Mouse (Mus musculus) limb, embryonic 13.5 days (tissue): ENCODE measurements around the gene 4931422A03Rik. TPM values are rescaled to one million over a fixed set of nuclear protein-coding genes. Genes with fewer than 3 reads are reported as not detected.

Experiments
- ATAC-seq: fragments of 200-750 bp; cut with Nextera tagmentation; 2 replicates; pipeline ENCODE4 v1.8.0; 2017; ENCODE audit warnings: low read depth, moderate number of reproducible peaks, moderate TSS enrichment; ENCODE audit not compliant: low FRiP score
- H3K27ac ChIP-seq: fragments of 300-500 bp; sonication (generic); 2 replicates; pipeline ENCODE4 v1.5.1; 2015; ENCODE audit warnings: inconsistent platforms, mild to moderate bottlenecking, moderate library complexity
- H3K27me3 ChIP-seq: fragments of 300-500 bp; sonication (generic); 2 replicates; pipeline ENCODE4 v1.6.1; 2015; ENCODE audit warnings: mild to moderate bottlenecking, inconsistent platforms
- H3K36me3 ChIP-seq: fragments of 300-500 bp; sonication (generic); 2 replicates; pipeline ENCODE4 v1.6.1; 2015; ENCODE audit warnings: inconsistent platforms, mild to moderate bottlenecking, moderate library complexity
- H3K4me1 ChIP-seq: fragments of 300-500 bp; sonication (generic); 2 replicates; pipeline ENCODE4 v1.6.1; 2015; ENCODE audit warnings: inconsistent platforms
- H3K4me2 ChIP-seq: fragments of 300-500 bp; sonication (generic); replicated peaks from 2 replicates; pipeline ENCODE4 v1.6.1; 2015; ENCODE audit warnings: inconsistent platforms, mild to moderate bottlenecking, moderate library complexity
- H3K4me3 ChIP-seq: fragments of 300-500 bp; sonication (generic); 2 replicates; pipeline ENCODE4 v1.5.1; 2015; ENCODE audit warnings: moderate library complexity, mild to moderate bottlenecking, inconsistent platforms
- H3K9ac ChIP-seq: fragments of 300-500 bp; sonication (generic); 2 replicates; pipeline ENCODE4 v1.6.1; 2015; ENCODE audit warnings: mild to moderate bottlenecking, inconsistent platforms
- H3K9me3 ChIP-seq: fragments of 300-500 bp; sonication (generic); 2 replicates; pipeline ENCODE4 v1.6.1; 2016; ENCODE audit warnings: inconsistent platforms
- WGBS: fragments of 180-500 bp; shearing (Covaris S2); methylation state at CpG from one replicate; pipeline ENCODE4 v1.1.7; 2015; 5-methylcytosine and 5-hydroxymethylcytosine counted together
- polyA plus RNA-seq: library from polyadenylated mRNA; unstranded; fragments of >200 nt; fragmentation: Nextera tagmentation; extraction: Ambion mirVana; gene quantifications from 2 replicates; pipeline ENCODE4 v1.2.1, GENCODE M21; 2015

Gene 4931422A03Rik
- polyA plus RNA-seq, 1 experiment from 2014 or later: 2.9 TPM

GRCm38 (mm10) chr2:104043624-104044478 is 15.7 kb upstream of the 4931422A03Rik start:
- Histone ChIP-seq H3K4me2 (no peak overlapping the region), H3K9ac (no peak overlapping the region), H3K4me1 (no peaks in the 10 kb centered on the region), H3K27ac (no peak overlapping the region), H3K4me3 (no peak overlapping the region), H3K36me3 (peaks cover 43% of the 10 kb centered on the region), H3K9me3 (no peaks in the 10 kb centered on the region), H3K27me3 (no peaks in the 10 kb centered on the region)
- WGBS: 48% methylated on average over 5 of the region's 5 CpGs
- ATAC-seq: no peak

- no peak overlapping the region for H3K27ac ChIP-seq
- H3K9me3 ChIP-seq: no peaks in the 10 kb centered on the region
- WGBS: 95% methylated on average over 15 of the region's 15 CpGs
- no peak overlapping the region for H3K9ac ChIP-seq
- H3K27me3 ChIP-seq: no peaks in the 10 kb centered on the region
- H3K4me3 ChIP-seq: no peak overlapping the region
- no peaks in the 10 kb centered on the region for H3K4me1 ChIP-seq
- H3K36me3 ChIP-seq: peaks cover 42% of the 10 kb centered on the region
- no peak overlapping the region for H3K4me2 ChIP-seq
- no peak for ATAC-seq
Measured at GRCm38 (mm10) chr2:104042766-104043165, 14.6 kb upstream of the 4931422A03Rik start.

- Histone ChIP-seq H3K9ac (no peak overlapping the region), H3K9me3 (no peaks in the 10 kb centered on the region), H3K27me3 (no peaks in the 10 kb centered on the region), H3K27ac (no peak overlapping the region), H3K36me3 (peaks cover 46% of the 10 kb centered on the region), H3K4me1 (no peaks in the 10 kb centered on the region), H3K4me2 (no peak overlapping the region), H3K4me3 (no peak overlapping the region)
- 82% methylated on average over 5 of the region's 5 CpGs for WGBS
- ATAC-seq: no peak
Measured at GRCm38 (mm10) chr2:104041632-104042031, 13.5 kb upstream of the 4931422A03Rik start.

GRCm38 (mm10) chr2:104038236-104038635 is 10.1 kb upstream of the 4931422A03Rik start:
- 68% methylated on average over 2 of the region's 2 CpGs for WGBS
- Histone ChIP-seq H3K27me3 (no peaks in the 10 kb centered on the region), H3K36me3 (peaks cover 62% of the 10 kb centered on the region), H3K4me3 (no peak overlapping the region), H3K4me2 (no peak overlapping the region), H3K27ac (no peak overlapping the region), H3K9ac (no peak overlapping the region), H3K9me3 (no peaks in the 10 kb centered on the region), H3K4me1 (no peaks in the 10 kb centered on the region)
- ATAC-seq: no peak

- Histone ChIP-seq H3K9ac (no peak overlapping the region), H3K27me3 (no peaks in the 10 kb centered on the region), H3K4me2 (no peak overlapping the region), H3K36me3 (peaks cover 66% of the 10 kb centered on the region), H3K27ac (no peak overlapping the region), H3K9me3 (no peaks in the 10 kb centered on the region), H3K4me3 (no peak overlapping the region), H3K4me1 (no peaks in the 10 kb centered on the region)
- no peak for ATAC-seq
- 85% methylated on average over 3 of the region's 3 CpGs for WGBS
Measured at GRCm38 (mm10) chr2:104036316-104036715, 8.2 kb upstream of the 4931422A03Rik start.

GRCm38 (mm10) chr2:104035595-104035994 is 7.4 kb upstream of the 4931422A03Rik start:
- peaks cover 63% of the 10 kb centered on the region for H3K36me3 ChIP-seq
- H3K4me3 ChIP-seq: no peak overlapping the region
- H3K4me2 ChIP-seq: no peak overlapping the region
- no peaks in the 10 kb centered on the region for H3K4me1 ChIP-seq
- 92% methylated on average over 6 of the region's 6 CpGs for WGBS
- ATAC-seq: no peak
- H3K27ac ChIP-seq: no peak overlapping the region
- H3K9me3 ChIP-seq: no peaks in the 10 kb centered on the region
- H3K27me3 ChIP-seq: no peaks in the 10 kb centered on the region
- H3K9ac ChIP-seq: no peak overlapping the region

GRCm38 (mm10) chr2:104034832-104035472 is 6.8 kb upstream of the 4931422A03Rik start:
- peaks cover 3% of the 10 kb centered on the region; the same call in 1 of the 2 replicates for H3K4me1 ChIP-seq
- H3K4me2 ChIP-seq: no peak overlapping the region
- H3K27ac ChIP-seq: no peak overlapping the region
- peaks cover 57% of the 10 kb centered on the region for H3K36me3 ChIP-seq
- ATAC-seq: no peak
- H3K27me3 ChIP-seq: no peaks in the 10 kb centered on the region
- WGBS: 33% methylated on average over 3 of the region's 3 CpGs
- no peaks in the 10 kb centered on the region for H3K9me3 ChIP-seq
- H3K4me3 ChIP-seq: no peak overlapping the region
- H3K9ac ChIP-seq: no peak overlapping the region

GRCm38 (mm10) chr2:104032056-104032455 is 3.9 kb upstream of the 4931422A03Rik start:
- WGBS: 88% methylated on average over 3 of the region's 3 CpGs
- Histone ChIP-seq H3K4me2 (no peak overlapping the region), H3K27ac (no peak overlapping the region), H3K9ac (no peak overlapping the region), H3K27me3 (no peaks in the 10 kb centered on the region), H3K36me3 (peaks cover 37% of the 10 kb centered on the region), H3K9me3 (no peaks in the 10 kb centered on the region), H3K4me3 (no peak overlapping the region), H3K4me1 (peaks cover 22% of the 10 kb centered on the region)
- no peak for ATAC-seq

GRCm38 (mm10) chr2:104030381-104030780 is 2.2 kb upstream of the 4931422A03Rik start:
- Histone ChIP-seq H3K4me1 (peaks cover 22% of the 10 kb centered on the region), H3K9me3 (no peaks in the 10 kb centered on the region), H3K9ac (no peak overlapping the region), H3K36me3 (peaks cover 23% of the 10 kb centered on the region), H3K4me3 (no peak overlapping the region), H3K27me3 (no peaks in the 10 kb centered on the region), H3K4me2 (no peak overlapping the region), H3K27ac (no peak overlapping the region)
- ATAC-seq: no peak
- WGBS: 78% methylated on average over 3 of the region's 3 CpGs

- Histone ChIP-seq H3K4me3 (peak overlapping the region; percentile 97), H3K36me3 (peaks cover 14% of the 10 kb centered on the region), H3K27ac (no peak overlapping the region), H3K9me3 (no peaks in the 10 kb centered on the region), H3K27me3 (no peaks in the 10 kb centered on the region), H3K4me2 (peak overlapping the region; percentile 85), H3K9ac (peak overlapping the region; percentile 97; the same call in 1 of the 2 replicates), H3K4me1 (peaks cover 22% of the 10 kb centered on the region)
- ATAC-seq: no peak
- WGBS: 78% methylated on average over 2 of the region's 2 CpGs
Measured at GRCm38 (mm10) chr2:104029074-104029473, 913 bp upstream of the 4931422A03Rik start.

- Histone ChIP-seq H3K4me1 (peaks cover 22% of the 10 kb centered on the region), H3K27me3 (no peaks in the 10 kb centered on the region), H3K27ac (peak within 1 kb of the TSS; percentile 33; the same call in 1 of the 2 replicates), H3K4me2 (peak within 1 kb of the TSS; percentile 85), H3K9ac (peak within 1 kb of the TSS; percentile 97), H3K36me3 (peaks cover 6% of the 10 kb centered on the region; the same call in 1 of the 2 replicates), H3K4me3 (peak within 1 kb of the TSS; percentile 97), H3K9me3 (no peaks in the 10 kb centered on the region)
- peak; percentile 96 for ATAC-seq
- WGBS: 1% methylated on average over 40 of the region's 44 CpGs
Measured at GRCm38 (mm10) chr2:104027458-104028138, 563 bp downstream of the 4931422A03Rik start, which contains the start of gene Fbxo3. TSS of gene Fbxo3 (plus strand) at chr2:104027721.

GRCm38 (mm10) chr2:104024656-104025055 is 3.5 kb downstream of the 4931422A03Rik start:
- H3K9me3 ChIP-seq: no peaks in the 10 kb centered on the region

More at GRCm38 (mm10) chr2:104024656-104025055, 3.5 kb downstream of the 4931422A03Rik start:
- H3K9ac ChIP-seq: no peak overlapping the region
- H3K27ac ChIP-seq: no peak overlapping the region
- no peaks in the 10 kb centered on the region for H3K27me3 ChIP-seq
- H3K4me2 ChIP-seq: no peak overlapping the region
- ATAC-seq: no peak
- no peak overlapping the region for H3K4me3 ChIP-seq
- H3K4me1 ChIP-seq: peaks cover 16% of the 10 kb centered on the region
- 83% methylated on average over 4 of the region's 4 CpGs for WGBS
- H3K36me3 ChIP-seq: no peaks in the 10 kb centered on the region
